Mouse (Mus musculus) midbrain, embryonic 15.5 days (tissue): ENCODE results near the gene Kcnk13. TPM values are rescaled to one million over a fixed set of nuclear protein-coding genes. Genes with fewer than 3 reads are reported as not detected.
A peak's percentile ranks its signal among the peaks of the same experiment; 100 is the strongest.

Experiments used
- ATAC-seq: fragments of 200-750 bp; cut with Nextera tagmentation; replicated peaks from 2 replicates; pipeline ENCODE4 v1.8.0; 2017; ENCODE audit warnings: moderate TSS enrichment
- H3K27ac ChIP-seq: fragments of 300-500 bp; sonication (generic); 2 replicates; pipeline ENCODE4 v1.5.1; 2015; ENCODE audit warnings: mild to moderate bottlenecking, inconsistent platforms
- H3K27me3 ChIP-seq: fragments of 300-500 bp; sonication (generic); replicated peaks from 2 replicates; pipeline ENCODE4 v1.6.1; 2015; ENCODE audit warnings: inconsistent platforms
- H3K36me3 ChIP-seq: fragments of 300-500 bp; sonication (generic); replicated peaks from 2 replicates; pipeline ENCODE4 v1.6.1; 2015; ENCODE audit warnings: inconsistent platforms
- H3K4me1 ChIP-seq: fragments of 300-500 bp; sonication (generic); 2 replicates; pipeline ENCODE4 v1.6.1; 2015; ENCODE audit warnings: inconsistent platforms
- H3K4me2 ChIP-seq: fragments of 300-500 bp; sonication (generic); 2 replicates; pipeline ENCODE4 v1.6.1; 2015; ENCODE audit warnings: inconsistent platforms, mild to moderate bottlenecking, moderate library complexity
- H3K4me3 ChIP-seq: fragments of 300-500 bp; sonication (generic); 2 replicates; pipeline ENCODE4 v1.5.1; 2015; ENCODE audit warnings: mild to moderate bottlenecking, inconsistent platforms
- H3K9ac ChIP-seq: fragments of 300-500 bp; sonication (generic); 2 replicates; pipeline ENCODE4 v1.6.1; 2015; ENCODE audit warnings: mild to moderate bottlenecking, inconsistent platforms
- H3K9me3 ChIP-seq: fragments of 300-500 bp; sonication (generic); 2 replicates; pipeline ENCODE4 v1.6.1; 2016; ENCODE audit warnings: inconsistent platforms
- WGBS: fragments of 180-500 bp; shearing (Covaris S2); methylation state at CpG from one replicate; pipeline ENCODE4 v1.1.7; 2015; ENCODE audit warnings: mixed read lengths; 5-methylcytosine and 5-hydroxymethylcytosine counted together
- microRNA-seq: library from miRNA; unstranded; fragments of <30 nt; microRNA quantifications from one replicate; pipeline ENCODE4, GENCODE M21; 2016
- polyA plus RNA-seq: library from polyadenylated mRNA; unstranded; fragments of >200 nt; fragmentation: Nextera tagmentation; extraction: Ambion mirVana; gene quantifications from 2 replicates; pipeline ENCODE4 v1.2.1, GENCODE M21; 2015

The Kcnk13 gene
- polyA plus RNA-seq, 1 experiment from 2014 or later: 1.1 TPM

DNA sequence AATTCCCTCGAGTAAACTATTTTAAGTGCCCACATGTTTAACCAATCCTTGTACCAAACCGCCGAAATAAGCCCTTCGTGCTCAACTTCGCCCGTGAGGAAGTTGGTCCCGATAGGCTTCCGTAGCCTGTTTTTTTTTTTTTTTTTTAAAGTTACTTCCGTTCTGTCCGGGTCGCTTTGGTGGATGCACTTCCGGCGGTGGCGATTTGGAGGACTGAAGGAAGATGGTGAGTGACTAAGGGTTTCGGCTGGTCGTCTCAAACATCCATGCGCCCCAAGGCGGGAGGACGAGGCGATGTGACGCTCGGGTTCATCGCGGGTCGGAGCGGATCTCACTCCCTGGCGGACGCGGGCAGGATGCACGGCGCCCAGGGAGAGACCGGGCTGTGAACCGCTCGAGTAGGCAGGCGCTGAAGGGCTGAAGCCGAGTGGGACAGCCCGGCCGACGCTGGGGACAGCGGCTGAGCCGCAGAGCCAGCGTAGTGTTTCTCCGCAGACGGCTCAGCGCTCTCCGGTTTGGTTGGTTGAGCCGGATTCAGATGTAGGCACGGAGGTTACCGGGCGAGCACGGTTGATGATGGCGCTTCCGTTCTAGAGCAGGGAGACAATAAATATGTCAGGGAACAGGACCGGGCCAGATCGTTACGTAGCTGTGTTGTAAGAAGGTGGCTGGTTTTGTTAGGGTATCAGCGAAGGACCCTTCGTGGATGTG, 145.8 kb downstream of the Kcnk13 start, which contains the start of gene Psmc1:
TSS of gene Psmc1 (plus strand) at position 169 of the 711 bp plus-strand sequence.
- Histone ChIP-seq H3K4me3 (peak within 1 kb of the TSS; percentile 69), H3K4me2 (peak within 1 kb of the TSS; percentile 72), H3K27ac (peak within 1 kb of the TSS; percentile 87), H3K4me1 (peaks cover 18% of the 10 kb centered on the region), H3K9ac (peak within 1 kb of the TSS; percentile 95), H3K9me3 (no peaks in the 10 kb centered on the region), H3K27me3 (no peaks in the 10 kb centered on the region), H3K36me3 (peaks cover 16% of the 10 kb centered on the region)
- ATAC-seq: peak; percentile 86
- under 1% methylated on average over 58 of the region's 58 CpGs for WGBS

Small RNA genes within 50 kb of the gene (microRNA-seq; reads per million reads assigned to microRNA genes)
- not detected for gene Gm23291

Other genes with a start within 250 kb of the Kcnk13 start
- 4.1 and 4.8 TPM in 2 replicates for gene Efcab11, start 80.1 kb upstream of the Kcnk13 start, polyA plus RNA-seq
- gene Tdp1, start 80.0 kb upstream of the Kcnk13 start, polyA plus RNA-seq: 53.0 and 56.2 TPM in 2 replicates
- 261 and 267 TPM in 2 replicates for gene Psmc1, start 145.7 kb downstream of the Kcnk13 start, polyA plus RNA-seq
- gene Nrde2, start 195.2 kb downstream of the Kcnk13 start, polyA plus RNA-seq: 12.2 and 14.1 TPM in 2 replicates
- gene Calm1, start 234.9 kb downstream of the Kcnk13 start, polyA plus RNA-seq: 2,307 and 2,436 TPM in 2 replicates